Mouse (Mus musculus) adrenal gland, adult 10 weeks (tissue): Measurements from ENCODE around the gene Gm9972. TPM values are rescaled to one million over a fixed set of nuclear protein-coding genes. Genes with fewer than 3 reads are reported as not detected.

ENCODE experiments used
- polyA plus RNA-seq: library from polyadenylated mRNA; stranded (reverse); fragments of 350-450 nt; fragmentation: Illumina TruSeq; extraction: RNeasy Lipid Tissue Mini Kit (QIAGEN cat#74804); gene quantifications from one replicate; pipeline ENCODE4 v1.2.3, GENCODE M21; 2014; ENCODE audit warnings: low read depth, low replicate concordance

Gene Gm9972
- polyA plus RNA-seq, result not detected

GRCm38 (mm10) chr11:43035446-43035845 is at the start of gene Gm9972:
Gene Gm9972 (plus strand): TSS chr11:43035746.

Other genes with a start within 250 kb of the Gm9972 start
- not detected for gene Atp10b, start 114.1 kb downstream of the Gm9972 start, polyA plus RNA-seq